Mouse (Mus musculus): ENCODE data around the gene Rasal2.
"Not testable (repeated sequence)": the region's sequence is repeated elsewhere in the genome, so short reads cannot be mapped to it uniquely, and the experiment has no call there.

Rasal2 gene

GRCm38 (mm10) chr1:157244453-157244790 is 168.0 kb downstream of the Rasal2 start:
- DNase-seq (ENCODE audit: low spot score in 2 of 2), result peak in 1 of 2 experiments; percentile 36

- DNase-seq (ENCODE audit: low spot score in 2 of 2), result peak in 1 of 2 experiments; percentile 37
Measured at GRCm38 (mm10) chr1:157243576-157244452, 168.6 kb downstream of the Rasal2 start.

- no peak for DNase-seq (ENCODE audit: low spot score in 2 of 2)
Measured at GRCm38 (mm10) chr1:157239687-157240086, 172.7 kb downstream of the Rasal2 start.

GRCm38 (mm10) chr1:157236650-157237344 is 175.6 kb downstream of the Rasal2 start:
- DNase-seq (ENCODE audit: low spot score in 2 of 2), result not testable (repeated sequence)

GRCm38 (mm10) chr1:157233451-157233850 is 178.9 kb downstream of the Rasal2 start:
- DNase-seq (ENCODE audit: low spot score in 2 of 2), result no peak

- DNase-seq (ENCODE audit: low spot score in 2 of 2), result no peak
Measured at GRCm38 (mm10) chr1:157232372-157232771, 180.0 kb downstream of the Rasal2 start.

GRCm38 (mm10) chr1:157231016-157231415 is 181.4 kb downstream of the Rasal2 start:
- peak in 1 of 2 experiments; percentile 56 for DNase-seq (ENCODE audit: low spot score in 2 of 2)

GRCm38 (mm10) chr1:157230386-157230785 is 182.0 kb downstream of the Rasal2 start:
- DNase-seq (ENCODE audit: low spot score in 2 of 2), result no peak

- DNase-seq (ENCODE audit: low spot score in 2 of 2), result no peak
Measured at GRCm38 (mm10) chr1:157225013-157225412, 187.4 kb downstream of the Rasal2 start.

GRCm38 (mm10) chr1:157220910-157221309 is 191.5 kb downstream of the Rasal2 start:
- no peak for DNase-seq (ENCODE audit: low spot score in 2 of 2)

GRCm38 (mm10) chr1:157220466-157220865 is 191.9 kb downstream of the Rasal2 start:
- peak in 1 of 2 experiments; percentile 20 for DNase-seq (ENCODE audit: low spot score in 2 of 2)

GRCm38 (mm10) chr1:157208754-157209153 is 203.6 kb downstream of the Rasal2 start:
- DNase-seq (ENCODE audit: low spot score in 2 of 2), result no peak

GRCm38 (mm10) chr1:157205685-157206084 is 206.7 kb downstream of the Rasal2 start:
- no peak for DNase-seq (ENCODE audit: low spot score in 2 of 2)

GRCm38 (mm10) chr1:157183043-157183442 is 229.4 kb downstream of the Rasal2 start:
- DNase-seq (ENCODE audit: low spot score in 2 of 2), result peak; percentile 61 to 65

- peak; percentile 16 to 28 for DNase-seq (ENCODE audit: low spot score in 2 of 2)
Measured at GRCm38 (mm10) chr1:157182431-157182830, 230.0 kb downstream of the Rasal2 start.

GRCm38 (mm10) chr1:157181081-157181480 is 231.3 kb downstream of the Rasal2 start:
- DNase-seq (ENCODE audit: low spot score in 2 of 2), result peak in 1 of 2 experiments; percentile 37

GRCm38 (mm10) chr1:157178988-157179764 is 233.2 kb downstream of the Rasal2 start:
- no peak for DNase-seq (ENCODE audit: low spot score in 2 of 2)

GRCm38 (mm10) chr1:157169292-157169691 is 243.1 kb downstream of the Rasal2 start:
- DNase-seq (ENCODE audit: low spot score in 2 of 2), result peak; percentile 28 to 63

GRCm38 (mm10) chr1:157168891-157169290 is 243.5 kb downstream of the Rasal2 start:
- peak; percentile 49 to 84 for DNase-seq (ENCODE audit: low spot score in 2 of 2)

- DNase-seq (ENCODE audit: low spot score in 2 of 2), result no peak
Measured at GRCm38 (mm10) chr1:157153781-157154180, 258.6 kb downstream of the Rasal2 start.

- DNase-seq (ENCODE audit: low spot score in 2 of 2), result no peak
Measured at GRCm38 (mm10) chr1:157150107-157150506, 262.3 kb downstream of the Rasal2 start.

- DNase-seq (ENCODE audit: low spot score in 2 of 2), result no peak
Measured at GRCm38 (mm10) chr1:157144621-157145020, 267.8 kb downstream of the Rasal2 start.

Data from left cerebral cortex, adult 9 months (tissue).